In genomic region chr13:77412829-77413228, GRCm38 (mm10) we compare ENCODE assay signal across 35 mouse cellular contexts.
"Had no signal": no experiment of that assay in that cellular context is flagged by ENCODE, and none has a peak within 500 bp of the region (broad histone marks: within the 10 kb centered on the region; RNA-seq: fewer than 3 reads in every experiment).

No protein-coding gene starts in this region.

- H3K36me3 ChIP-seq: heart, embryonic 10.5 days; heart, embryonic 12.5 days; heart, embryonic 13.5 days; heart, embryonic 15.5 days; hindbrain, embryonic 10.5 days; hindbrain, embryonic 12.5 days; hindbrain, embryonic 15.5 days; intestine, embryonic 15.5 days; kidney, embryonic 15.5 days had no signal

- DNase-seq: heart, postnatal 10 days; heart, postnatal 14 days; heart, postnatal 36 days; heart, postnatal 4 days; kidney, adult 11 months; kidney, adult 18-20 months; kidney, adult 2 months; kidney, adult 8-10 months; kidney, adult 9 months; kidney, postnatal 10 days; kidney, postnatal 14 days; kidney, postnatal 25 days; kidney, postnatal 36 days; kidney, postnatal 4 days; layer of hippocampus, adult 9-11 months; layer of hippocampus, postnatal 36 days had no signal

- H3K4me1 ChIP-seq: heart, embryonic 10.5 days; heart, embryonic 13.5 days; heart, embryonic 15.5 days; hindbrain, embryonic 15.5 days; intestine, embryonic 15.5 days; kidney, embryonic 15.5 days had no signal

- H3K4me2 ChIP-seq: heart, embryonic 11.5 days; heart, embryonic 12.5 days; heart, embryonic 13.5 days; heart, embryonic 15.5 days; hindbrain, embryonic 12.5 days; hindbrain, embryonic 14.5 days; hindbrain, embryonic 15.5 days; intestine, embryonic 15.5 days; kidney, embryonic 15.5 days had no signal

- H3K27ac ChIP-seq: heart, embryonic 10.5 days; heart, embryonic 13.5 days; heart, embryonic 15.5 days; hindbrain, embryonic 10.5 days; hindbrain, embryonic 12.5 days; hindbrain, embryonic 14.5 days; hindbrain, embryonic 15.5 days; hindbrain, postnatal 0 days; intestine, embryonic 15.5 days; kidney, embryonic 15.5 days; kidney, postnatal 0 days; layer of hippocampus, adult 2 months; left cerebral cortex, adult 2 months had no signal

- ATAC-seq: hindbrain, embryonic 16.5 days; hindbrain, postnatal 0 days; inflammation-experienced regulatory T-cells, adult 6 months; intestine, embryonic 15.5 days; intestine, embryonic 16.5 days; intestine, postnatal 0 days had no signal

- H3K27me3 ChIP-seq: heart, embryonic 12.5 days; heart, embryonic 13.5 days; heart, embryonic 15.5 days; hindbrain, embryonic 12.5 days; hindbrain, embryonic 15.5 days; intestine, embryonic 15.5 days; kidney, embryonic 15.5 days had no signal

- H3K9me3 ChIP-seq: heart, embryonic 10.5 days; heart, embryonic 12.5 days; heart, embryonic 13.5 days; heart, embryonic 15.5 days; hindbrain, embryonic 12.5 days; hindbrain, embryonic 15.5 days; intestine, embryonic 15.5 days; kidney, embryonic 15.5 days had no signal

- H3K9ac ChIP-seq: heart, embryonic 12.5 days; heart, embryonic 13.5 days; heart, embryonic 15.5 days; hindbrain, embryonic 12.5 days; hindbrain, embryonic 14.5 days; hindbrain, embryonic 15.5 days; intestine, embryonic 15.5 days; kidney, embryonic 15.5 days had no signal

- H3K4me3 ChIP-seq: heart, embryonic 10.5 days; heart, embryonic 12.5 days; heart, embryonic 13.5 days; heart, embryonic 15.5 days; hindbrain, embryonic 10.5 days; hindbrain, embryonic 12.5 days; hindbrain, embryonic 15.5 days; intestine, embryonic 15.5 days; kidney, embryonic 15.5 days; layer of hippocampus, adult 2 months; left cerebral cortex, adult 2 months had no signal
